Mouse (Mus musculus): ENCODE data around the gene Klhl29.

Gene Klhl29

DNA sequence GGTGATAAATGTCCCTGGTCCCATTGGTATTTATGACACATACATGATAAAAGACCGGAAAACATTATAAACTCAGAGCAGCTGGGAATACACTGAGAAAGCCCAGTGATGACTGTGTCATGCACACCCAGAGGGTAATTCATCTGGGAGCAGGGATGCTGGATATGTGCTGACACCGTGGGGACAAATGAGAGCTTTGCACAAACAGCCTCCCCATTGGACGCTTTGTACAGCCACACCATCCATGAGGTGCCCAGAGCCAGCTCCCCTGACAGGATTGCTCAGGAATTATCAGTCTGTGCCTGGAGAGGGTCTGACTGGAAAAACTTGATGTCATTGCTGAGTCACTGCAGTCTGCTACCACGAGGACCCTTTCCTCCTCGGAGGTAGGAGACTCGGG lies 266.9 kb downstream of the Klhl29 start:
- no peak for DNase-seq

DNA sequence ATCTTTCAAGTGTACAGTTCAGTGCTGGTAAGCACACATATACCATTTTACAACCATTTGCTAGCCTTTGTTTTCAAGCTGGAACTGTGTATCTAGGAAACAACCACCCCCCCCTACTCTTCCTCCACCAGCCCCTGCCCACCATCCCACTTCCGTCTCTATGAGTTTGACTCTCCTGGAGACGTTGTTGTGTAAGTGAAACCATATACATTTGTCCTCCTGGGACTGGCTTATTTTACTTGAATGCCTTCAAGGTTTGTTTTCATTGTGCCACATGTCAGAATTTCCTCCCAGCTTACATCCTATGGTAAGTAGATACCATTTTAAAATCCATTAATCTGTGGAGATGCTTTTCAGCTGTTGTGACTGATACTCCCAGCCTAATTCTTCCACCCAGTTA lies 267.7 kb downstream of the Klhl29 start:
- DNase-seq: no peak

DNA sequence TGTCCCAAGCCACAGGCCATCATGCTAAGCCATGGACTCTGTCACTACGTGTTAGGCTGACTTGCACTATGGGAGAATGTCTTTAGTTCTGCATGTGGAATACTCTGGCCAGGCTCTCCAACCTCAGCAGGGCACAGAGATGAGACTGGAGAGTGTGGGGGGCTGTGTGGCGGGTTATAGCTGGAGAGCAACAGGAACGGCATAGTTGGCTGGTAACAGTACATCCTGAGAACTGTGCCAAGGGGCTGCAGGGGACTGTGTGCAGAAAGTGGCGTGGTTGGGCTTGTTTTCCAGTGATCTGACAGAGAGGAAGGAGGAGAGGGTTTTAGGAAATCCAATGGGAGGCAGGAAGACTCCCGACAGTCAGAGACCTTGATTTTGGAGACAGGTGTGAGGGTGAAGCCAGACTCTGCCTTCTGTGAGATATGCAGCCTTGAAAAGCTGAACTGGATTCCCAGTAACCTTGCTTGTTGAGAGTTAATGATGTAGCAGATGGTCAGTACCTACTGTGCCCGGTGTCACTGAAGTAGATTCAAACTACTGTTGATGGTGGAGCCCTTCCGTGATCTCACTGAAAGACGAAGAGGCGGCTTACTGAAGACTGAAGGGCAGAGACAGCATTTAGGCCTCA lies 270.9 kb downstream of the Klhl29 start:
- no peak for DNase-seq

DNA sequence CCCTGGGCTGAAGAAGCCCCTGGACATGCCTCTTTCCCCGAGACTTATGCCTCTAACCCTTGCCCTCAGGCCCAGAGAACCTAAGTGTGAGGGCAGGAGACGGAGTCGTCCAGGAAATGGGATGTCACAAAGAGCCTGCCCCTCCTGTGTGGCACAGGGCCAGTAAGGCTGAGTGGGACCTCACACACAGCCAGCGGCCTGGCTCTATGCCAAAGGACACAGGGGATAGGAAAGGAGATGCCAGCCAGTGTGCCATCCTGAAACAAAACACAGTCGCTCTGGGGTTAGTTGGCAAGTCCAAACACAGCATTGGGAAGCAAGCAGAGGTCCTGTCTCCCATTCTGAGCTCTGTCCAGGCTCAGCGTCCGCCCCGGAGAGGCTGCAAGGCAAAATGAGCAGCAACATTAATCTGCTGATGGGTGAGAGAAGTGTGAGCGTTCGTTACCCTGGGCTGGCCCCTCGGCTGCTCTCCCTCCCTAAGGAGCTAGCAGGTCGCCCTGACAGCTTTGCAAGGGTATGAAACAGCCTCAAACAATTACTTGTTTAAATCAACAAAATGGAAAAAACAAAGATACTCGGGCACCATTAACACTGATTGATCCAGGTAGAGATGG lies 274.0 kb downstream of the Klhl29 start:
- DNase-seq: no peak

DNA sequence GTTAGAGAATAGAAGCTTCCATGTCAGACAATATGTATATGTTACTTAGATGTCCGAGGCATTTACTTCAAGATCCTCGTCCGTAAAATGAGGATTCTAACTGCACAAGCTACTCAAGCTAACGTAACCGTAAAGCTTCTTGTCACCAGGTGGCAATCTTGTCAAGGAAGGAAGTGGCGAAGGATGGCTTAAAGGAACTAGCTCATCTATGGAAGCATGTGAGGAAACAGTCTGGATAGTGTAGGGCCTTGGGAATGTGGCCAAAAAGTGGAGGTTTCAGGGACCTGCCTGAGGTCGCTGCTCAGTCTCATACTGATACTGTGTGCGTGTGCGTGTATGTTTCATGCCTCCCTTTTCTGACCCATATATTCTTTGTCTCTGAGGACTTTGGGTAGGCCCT lies 275.9 kb downstream of the Klhl29 start:
- no peak for DNase-seq

DNA sequence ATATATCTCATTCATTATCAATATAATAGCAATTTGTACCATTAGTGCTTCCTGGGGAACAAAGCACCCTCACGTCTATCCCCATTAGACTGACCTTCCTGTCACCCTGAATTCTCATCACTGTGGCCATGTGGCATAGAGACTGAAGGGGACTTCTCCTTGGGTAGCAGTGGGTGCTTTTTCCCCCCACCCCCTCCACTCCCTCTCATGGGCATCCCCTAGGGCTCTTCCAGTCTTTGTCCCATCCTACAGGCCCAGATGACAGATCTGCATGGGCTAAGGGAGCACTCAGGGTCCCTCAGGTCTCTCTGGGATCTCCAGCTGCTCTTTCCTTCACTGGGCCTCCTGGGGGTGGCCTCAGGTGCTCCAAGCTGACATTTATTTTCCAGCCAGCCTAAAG lies 286.8 kb downstream of the Klhl29 start:
- no peak for DNase-seq

DNA sequence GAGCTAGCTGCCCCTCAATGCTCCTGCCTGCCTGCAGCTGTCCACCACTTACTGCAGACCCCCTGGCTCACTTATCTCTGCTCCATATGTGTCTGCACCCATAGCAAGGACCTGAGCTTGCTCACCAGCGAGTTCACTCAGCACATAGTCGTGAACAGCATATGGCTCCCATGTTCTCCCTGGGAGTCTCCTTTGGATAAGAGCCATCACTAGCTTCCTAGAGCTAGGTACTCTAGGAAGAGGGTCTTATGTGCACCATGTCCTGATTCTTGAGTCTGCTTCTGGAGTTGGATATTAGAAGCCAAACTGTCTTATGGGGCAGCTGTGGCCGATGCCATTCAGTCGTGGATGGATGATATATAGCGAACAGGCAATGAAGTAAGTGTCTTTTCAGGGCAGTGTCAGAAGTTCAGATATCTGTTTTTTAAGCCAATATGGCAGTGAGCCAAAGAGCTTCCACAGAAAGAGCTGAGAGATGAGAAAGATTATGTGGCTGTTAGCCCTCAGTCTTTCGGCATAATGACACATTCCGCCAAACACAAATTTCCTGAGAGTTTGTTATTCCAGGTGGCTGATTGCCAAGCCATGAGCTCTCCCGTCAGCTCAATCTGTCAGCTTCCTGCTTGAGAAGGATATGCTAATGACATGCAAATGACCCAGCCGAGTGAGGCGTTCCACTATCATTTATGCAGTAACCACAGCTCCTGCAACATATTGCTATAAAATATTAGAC lies 287.5 kb downstream of the Klhl29 start:
- DNase-seq: no peak

DNA sequence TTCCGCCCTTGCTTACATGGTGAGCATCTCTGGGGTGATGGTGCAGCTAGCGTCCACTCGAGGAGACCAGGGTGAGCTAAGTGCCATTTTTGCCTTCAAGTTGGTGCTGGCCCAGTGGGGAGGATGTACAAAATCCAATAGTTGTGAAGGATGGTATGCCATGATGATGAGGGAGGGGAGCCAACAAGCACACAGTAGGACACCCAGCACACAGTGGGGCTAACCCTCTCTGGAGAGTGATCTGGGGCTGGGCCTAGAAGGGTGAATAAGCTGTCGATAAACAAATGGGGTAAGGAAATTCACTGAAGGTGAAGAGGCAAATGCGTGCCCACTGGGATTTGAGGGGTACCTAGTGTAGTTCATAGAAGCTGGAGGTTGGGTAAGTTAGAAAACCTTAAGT lies 290.8 kb downstream of the Klhl29 start:
- no peak for DNase-seq

DNA sequence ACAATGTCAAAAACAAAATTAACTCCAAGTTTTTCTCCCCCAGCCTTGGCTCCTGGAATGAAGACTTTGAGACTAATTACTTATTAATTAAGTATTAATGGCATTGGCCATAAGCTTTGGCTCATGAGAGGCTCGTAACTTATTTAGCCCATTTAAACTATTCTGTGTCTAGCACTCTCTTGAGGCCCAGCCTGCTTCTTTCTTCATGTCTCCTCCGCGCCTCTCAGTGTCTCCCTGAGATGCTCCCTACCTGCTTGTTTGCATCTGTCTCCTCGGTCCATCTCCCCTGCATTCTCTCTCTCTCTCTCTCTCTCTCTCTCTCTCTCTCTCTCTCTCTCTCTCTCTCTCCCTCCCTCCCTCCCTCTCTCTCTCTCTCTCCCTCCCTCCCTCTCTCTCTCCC lies 294.0 kb downstream of the Klhl29 start:
- DNase-seq: no peak

DNA sequence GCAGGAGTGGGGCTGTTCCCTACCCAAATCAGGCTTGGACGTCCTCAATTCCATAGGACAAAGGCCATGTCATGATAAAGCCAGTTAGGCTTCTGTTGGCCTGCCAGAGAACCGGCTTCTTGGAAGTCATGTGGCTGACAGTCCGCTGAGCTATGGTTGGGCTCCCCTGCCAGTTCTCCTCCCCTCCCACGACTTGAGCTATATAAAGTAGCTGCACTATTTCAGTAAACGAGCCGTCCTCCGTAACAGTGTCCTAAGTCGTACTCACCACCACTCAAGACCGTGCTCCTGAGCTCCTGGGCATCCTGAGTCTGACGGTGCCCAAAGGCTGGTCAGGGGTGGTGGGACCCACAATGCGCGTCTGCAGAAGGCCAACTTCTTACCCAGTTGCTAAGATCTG lies 302.3 kb downstream of the Klhl29 start:
- no peak for DNase-seq

DNA sequence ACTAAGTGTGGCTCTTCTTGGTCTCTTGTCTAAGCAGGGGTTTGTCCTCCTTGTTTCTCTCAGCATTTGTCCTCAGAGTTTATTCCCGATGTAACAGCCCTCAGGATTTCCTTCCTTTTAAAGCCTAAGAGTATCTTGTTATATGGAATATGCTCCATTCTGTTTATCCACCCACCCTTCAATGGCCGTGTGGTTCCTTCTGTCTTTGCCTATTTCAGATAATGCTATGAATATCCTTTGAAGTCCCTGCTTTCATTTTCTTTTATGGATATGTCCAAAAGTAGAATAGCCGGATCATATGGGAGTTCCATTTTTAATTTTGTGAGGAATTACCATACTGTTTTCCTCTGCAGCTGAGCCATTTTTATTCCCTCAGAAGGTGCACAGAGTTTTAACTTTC lies 305.4 kb downstream of the Klhl29 start:
- no peak for DNase-seq

DNA sequence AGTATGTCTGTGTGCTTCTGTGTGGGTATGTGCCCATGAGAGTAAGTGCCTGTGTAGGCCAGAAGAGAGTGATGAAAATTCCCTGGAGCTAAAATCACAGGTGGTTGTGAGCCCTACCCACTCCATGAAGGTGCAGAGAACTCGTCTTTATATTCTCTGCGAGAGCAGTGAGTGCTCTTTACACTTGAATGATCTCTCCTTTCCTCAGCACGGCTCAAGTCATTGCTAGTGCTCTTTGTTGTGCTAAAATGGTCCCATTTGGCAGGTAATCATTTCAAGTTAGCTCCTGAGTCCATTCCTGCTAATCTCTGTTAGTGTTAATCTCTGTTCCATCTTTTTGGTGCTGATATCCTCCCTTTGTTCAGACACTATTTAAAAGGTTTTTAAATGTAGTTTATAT lies 307.9 kb downstream of the Klhl29 start:
- DNase-seq: no peak

DNA sequence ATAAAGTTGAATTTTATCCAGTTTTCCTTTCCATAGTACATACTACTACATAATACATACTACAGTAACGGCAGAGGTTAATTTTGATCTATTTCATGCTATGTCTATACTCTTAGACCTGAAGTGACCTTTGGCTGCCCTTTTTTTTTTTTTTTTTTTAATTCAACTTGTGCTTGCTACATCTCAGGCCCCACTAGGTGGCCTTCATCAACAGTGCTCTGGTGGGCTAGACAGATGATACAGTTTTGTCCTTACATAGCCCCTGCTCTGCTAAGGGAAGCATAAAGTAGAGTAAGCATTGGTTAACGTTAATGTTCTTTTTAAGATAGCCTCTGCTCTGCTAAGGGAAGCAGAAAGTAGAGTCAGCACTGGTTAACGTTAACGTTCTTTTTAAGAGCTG lies 327.4 kb downstream of the Klhl29 start:
- DNase-seq: no peak

DNA sequence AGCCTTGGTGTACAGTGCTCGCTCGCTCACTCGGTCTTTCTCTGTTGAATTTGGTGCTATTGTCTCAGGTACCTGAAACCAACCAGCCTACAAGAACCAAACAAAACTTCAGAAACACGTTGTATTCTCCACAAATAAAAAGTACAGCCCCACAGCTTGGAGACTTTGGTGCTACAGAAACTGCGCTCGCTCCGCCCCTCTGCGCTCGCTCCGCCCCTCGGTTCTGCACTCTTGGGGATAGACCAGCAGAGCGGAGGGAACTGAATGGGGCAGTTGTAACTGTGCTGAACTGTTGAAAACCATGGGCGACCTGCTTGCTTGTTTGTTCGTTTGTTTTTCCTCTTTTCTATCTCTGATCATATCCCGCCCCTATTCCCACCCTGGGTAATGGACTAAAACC lies 331.3 kb downstream of the Klhl29 start:
- no peak for DNase-seq

DNA sequence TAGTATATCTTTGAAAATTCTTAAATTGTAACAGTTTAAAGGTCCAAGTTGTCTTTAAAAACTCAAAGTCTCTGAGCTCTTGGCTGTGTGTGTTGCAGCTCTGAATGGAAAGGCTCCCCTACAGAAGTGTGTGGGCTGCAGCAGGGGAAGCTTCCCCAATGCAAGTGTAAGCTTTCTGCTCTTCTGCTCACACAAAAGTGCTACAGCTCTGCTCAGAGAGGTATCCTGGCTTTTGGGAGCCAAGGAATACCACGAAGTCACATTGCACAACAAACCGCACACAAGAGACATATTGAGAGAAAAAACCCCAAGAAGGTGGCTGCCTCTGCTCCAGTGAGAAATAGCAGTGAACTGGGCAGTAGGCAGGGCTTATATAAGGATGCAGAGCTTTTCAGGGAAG lies 337.5 kb downstream of the Klhl29 start:
- no peak for DNase-seq

DNA sequence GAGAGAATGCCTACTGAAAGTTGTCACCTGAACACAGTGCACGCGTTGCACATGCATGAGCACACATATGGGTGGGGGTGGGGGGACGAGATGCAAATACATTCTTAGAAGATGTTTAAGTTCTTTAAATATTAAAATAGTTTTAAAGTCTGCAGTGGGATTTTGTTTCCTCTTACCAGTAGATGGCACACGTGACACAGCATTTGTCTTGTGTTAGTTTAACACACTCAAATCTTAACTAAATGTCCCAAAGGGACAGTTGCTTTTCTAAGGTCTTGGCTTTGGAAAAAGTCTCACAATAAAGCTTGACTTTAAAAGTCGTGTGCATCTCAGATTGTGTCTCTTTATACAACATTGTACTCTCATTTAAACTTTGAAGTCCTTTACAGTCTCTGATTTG lies 346.4 kb downstream of the Klhl29 start:
- no peak for DNase-seq

Data from thymus, adult 18-20 months (tissue).